Mouse (Mus musculus) limb, embryonic 14.5 days (tissue): ENCODE data around the gene Sipa1l2. TPM values are rescaled to one million over a fixed set of nuclear protein-coding genes. Genes with fewer than 3 reads are reported as not detected.

Experiments used
- ATAC-seq: fragments of 200-750 bp; cut with Nextera tagmentation; 2 replicates; pipeline ENCODE4 v1.8.0; 2017; ENCODE audit warnings: low read depth, moderate number of reproducible peaks, moderate TSS enrichment; ENCODE audit not compliant: low FRiP score
- DNase-seq: peaks from one replicate; pipeline ENCODE4 v3.0.0-alpha.2; 2015; ENCODE audit warnings: low spot score
- H3K27ac ChIP-seq: fragments of 300-500 bp; sonication (generic); replicated peaks from 2 replicates; pipeline ENCODE4 v1.5.1; 2014; ENCODE audit warnings: low read depth, mild to moderate bottlenecking, low read length, moderate library complexity, mixed read lengths
- H3K27me3 ChIP-seq: fragments of 300-500 bp; sonication (generic); 2 replicates; pipeline ENCODE4 v1.6.1; 2014; ENCODE audit warnings: low read length, mixed read lengths; ENCODE audit not compliant: control insufficient read depth, insufficient read depth
- H3K36me3 ChIP-seq: fragments of 300-500 bp; sonication (generic); 2 replicates; pipeline ENCODE4 v1.6.1; 2014; ENCODE audit warnings: mild to moderate bottlenecking, low read length, moderate library complexity, mixed read lengths; ENCODE audit not compliant: control insufficient read depth, insufficient read depth
- H3K4me1 ChIP-seq: fragments of 300-500 bp; sonication (generic); 2 replicates; pipeline ENCODE4 v1.6.1; 2014; ENCODE audit warnings: antibody characterized with exemption, low read length, mixed read lengths; ENCODE audit not compliant: control insufficient read depth, insufficient read depth
- H3K4me2 ChIP-seq: fragments of 300-500 bp; sonication (generic); replicated peaks from 2 replicates; pipeline ENCODE4 v1.6.1; 2014; ENCODE audit warnings: low read depth, mild to moderate bottlenecking, low read length, moderate library complexity; ENCODE audit not compliant: severe bottlenecking
- H3K4me3 ChIP-seq: fragments of 300-500 bp; sonication (generic); replicated peaks from 2 replicates; pipeline ENCODE4 v1.5.1; 2014; ENCODE audit warnings: low read length
- H3K9ac ChIP-seq: fragments of 300-500 bp; sonication (generic); 2 replicates; pipeline ENCODE4 v1.6.1; 2014; ENCODE audit warnings: mild to moderate bottlenecking, low read depth, low read length, moderate library complexity; ENCODE audit not compliant: severe bottlenecking
- H3K9me3 ChIP-seq: fragments of 300-500 bp; sonication (generic); 2 replicates; pipeline ENCODE4 v1.6.1; 2016; ENCODE audit warnings: low read length; ENCODE audit not compliant: control insufficient read depth
- POLR2A ChIP-seq: fragments of 200-500 bp; IDR thresholded peaks from 2 replicates; pipeline ENCODE4 v1.8.0; 2012; ENCODE audit warnings: inconsistent platforms, mild to moderate bottlenecking, moderate library complexity, borderline replicate concordance; ENCODE audit not compliant: insufficient read depth, insufficient read length; ENCODE audit errors: extremely low read depth
- WGBS: fragments of 180-500 bp; shearing (Covaris S2); extraction: QIAGEN DNeasy Blood & Tissue Kit; methylation state at CpG from one replicate; pipeline ENCODE4 v1.1.7; 2014; 5-methylcytosine and 5-hydroxymethylcytosine counted together
- polyA plus RNA-seq, 2 experiments: library from polyadenylated mRNA; depleted of rRNA in 1 of 2; stranded (reverse) in 1 of 2; unstranded in 1 of 2; fragments of >200 nt; fragmentation: Nextera tagmentation in 1 of 2; extraction: Ambion mirVana in 1 of 2; gene quantifications; 2 replicates each; pipeline versions ENCODE4 v1.2.1 to v1.2.3; 2012 to 2014

The Sipa1l2 gene
- polyA plus RNA-seq, 2 experiments, result 11.6 to 21.6 TPM

DNA sequence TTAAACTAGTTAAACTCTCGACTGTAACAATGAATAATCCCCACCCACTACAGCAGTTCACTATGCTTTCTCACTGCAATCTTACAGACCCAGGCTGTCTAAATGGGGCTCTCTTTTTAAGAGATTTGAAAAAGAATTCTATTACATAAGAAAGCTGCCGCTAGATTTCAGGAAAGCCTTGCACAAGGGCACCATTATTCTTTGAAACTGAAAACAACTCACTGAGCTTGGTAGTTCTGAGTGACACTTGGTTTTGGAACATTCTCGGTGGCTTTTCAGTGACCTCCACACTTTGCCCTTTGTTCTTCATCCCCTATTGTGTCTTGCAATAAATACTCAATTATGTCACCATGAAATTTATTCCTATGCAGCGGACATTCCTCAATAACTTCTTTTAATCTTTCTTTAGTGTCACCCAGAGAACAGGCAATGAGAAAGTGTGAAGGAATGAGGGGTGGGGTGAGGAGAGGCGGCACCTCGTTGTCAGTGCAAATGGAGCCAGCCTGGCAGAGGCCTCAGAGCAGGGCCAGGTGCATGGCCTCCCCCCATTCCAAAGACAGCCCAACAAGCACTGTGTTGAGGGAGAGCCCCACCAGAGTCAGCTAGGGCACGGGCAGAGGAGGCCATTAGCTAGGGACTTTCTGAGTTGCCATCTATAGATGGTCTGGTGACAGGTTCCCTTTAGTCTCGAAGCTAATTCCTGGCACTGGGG, 140.5 kb downstream of the Sipa1l2 start:
- no peak overlapping the region for H3K4me2 ChIP-seq
- no peak for DNase-seq
- TF ChIP-seq POLR2A, result no peak
- H3K9ac ChIP-seq, result no peak overlapping the region
- ATAC-seq, result no peak
- WGBS, result 64% methylated on average over 8 of the region's 8 CpGs
- no peak overlapping the region for H3K4me3 ChIP-seq
- H3K27me3 ChIP-seq, result no peaks in the 10 kb centered on the region
- peaks cover 5% of the 10 kb centered on the region; the same call in 1 of the 2 replicates for H3K4me1 ChIP-seq
- no peaks in the 10 kb centered on the region for H3K9me3 ChIP-seq
- H3K27ac ChIP-seq, result no peak overlapping the region
- peaks cover 9% of the 10 kb centered on the region; the same call in 1 of the 2 replicates for H3K36me3 ChIP-seq

DNA sequence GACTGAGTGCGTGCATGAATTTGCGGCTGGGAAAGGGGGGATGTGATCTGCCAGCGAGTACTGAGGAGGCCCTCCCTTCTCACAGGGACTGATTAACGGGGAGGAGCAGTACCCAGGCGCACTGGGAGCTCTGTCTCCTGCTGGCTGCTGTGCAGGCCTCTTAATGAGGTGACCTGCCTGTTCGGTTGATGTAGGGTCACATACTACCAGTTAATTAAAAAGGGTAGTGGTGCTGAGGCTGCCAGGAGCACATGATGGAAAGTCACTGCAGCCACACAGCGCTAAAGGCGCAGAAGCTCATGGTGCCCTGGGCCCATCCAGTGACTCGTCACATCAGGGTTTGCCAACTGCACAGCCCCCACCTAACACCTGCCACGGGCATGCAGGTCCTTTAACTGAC, 145.7 kb downstream of the Sipa1l2 start:
- no peak overlapping the region for H3K27ac ChIP-seq
- H3K27me3 ChIP-seq, result no peaks in the 10 kb centered on the region
- no peak overlapping the region for H3K9ac ChIP-seq
- H3K36me3 ChIP-seq, result peaks cover 22% of the 10 kb centered on the region; the same call in 1 of the 2 replicates
- H3K4me1 ChIP-seq, result no peaks in the 10 kb centered on the region
- TF ChIP-seq POLR2A, result no peak
- H3K4me2 ChIP-seq, result no peak overlapping the region
- 30% methylated on average over 10 of the region's 10 CpGs for WGBS
- H3K4me3 ChIP-seq, result no peak overlapping the region
- DNase-seq, result no peak
- no peak for ATAC-seq
- H3K9me3 ChIP-seq, result no peaks in the 10 kb centered on the region

DNA sequence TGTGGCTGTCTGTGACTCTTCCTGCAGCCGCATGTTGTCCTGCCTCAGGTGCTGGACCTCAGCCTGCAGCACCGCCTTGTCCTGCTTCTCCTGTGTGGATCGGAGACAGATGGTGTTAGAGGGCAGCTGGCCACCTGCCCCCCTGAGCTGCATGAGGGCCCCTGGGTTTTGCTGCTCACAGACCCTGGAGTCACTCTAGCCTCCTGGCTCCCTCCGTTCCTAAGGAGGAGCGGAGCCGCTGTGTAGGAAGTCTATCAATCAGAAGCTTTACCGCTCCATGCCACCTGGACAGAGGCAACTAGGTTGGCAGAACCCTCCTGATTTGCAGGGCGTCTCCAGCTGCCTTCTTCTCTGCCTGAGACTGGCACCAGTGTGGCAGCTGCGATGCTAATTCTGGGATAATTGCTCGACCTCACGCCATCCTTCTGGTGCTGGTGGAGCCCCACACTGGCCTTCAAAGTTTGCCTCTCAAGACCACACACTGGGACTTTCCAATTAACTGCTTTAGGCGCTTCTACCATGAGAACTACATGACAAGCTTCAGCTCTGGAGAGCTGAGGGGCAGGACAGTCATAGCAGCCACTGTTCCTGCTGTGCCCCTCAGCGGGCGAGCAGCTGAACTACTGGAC, 150.3 kb downstream of the Sipa1l2 start:
- Histone ChIP-seq H3K9ac (no peak overlapping the region), H3K9me3 (no peaks in the 10 kb centered on the region), H3K27ac (no peak overlapping the region), H3K4me3 (no peak overlapping the region), H3K4me1 (no peaks in the 10 kb centered on the region), H3K4me2 (no peak overlapping the region), H3K27me3 (no peaks in the 10 kb centered on the region), H3K36me3 (peaks cover 29% of the 10 kb centered on the region)
- DNase-seq (no peak), ATAC-seq (no peak)
- no peak for TF ChIP-seq POLR2A
- WGBS, result 76% methylated on average over 14 of the region's 14 CpGs

DNA sequence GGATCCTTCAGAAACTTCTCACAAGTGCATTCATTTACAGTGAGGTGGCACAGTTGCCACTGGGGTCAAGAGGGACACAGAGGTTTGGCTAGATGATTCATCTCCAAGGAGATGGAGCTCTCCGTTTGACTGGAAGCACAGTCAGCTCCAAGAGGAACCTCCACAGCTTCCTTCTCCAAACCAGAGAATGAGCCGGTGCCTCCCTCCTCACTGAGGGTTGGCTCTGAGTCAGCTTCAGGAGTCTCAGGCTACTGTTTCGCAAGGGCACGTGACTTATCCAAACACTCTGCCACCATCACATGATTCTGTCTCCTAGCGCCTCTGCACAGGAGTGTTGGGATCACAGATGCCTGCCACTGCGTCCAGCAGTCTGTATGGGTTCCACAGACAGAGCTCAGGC, 153.5 kb downstream of the Sipa1l2 start:
- Histone ChIP-seq H3K4me1 (peaks cover 7% of the 10 kb centered on the region; the same call in 1 of the 2 replicates), H3K4me3 (no peak overlapping the region), H3K4me2 (no peak overlapping the region), H3K9me3 (no peaks in the 10 kb centered on the region), H3K27ac (no peak overlapping the region), H3K36me3 (peaks cover 23% of the 10 kb centered on the region), H3K27me3 (no peaks in the 10 kb centered on the region), H3K9ac (no peak overlapping the region)
- ATAC-seq (no peak), DNase-seq (no peak)
- WGBS, result 69% methylated on average over 6 of the region's 6 CpGs
- TF ChIP-seq POLR2A, result no peak

DNA sequence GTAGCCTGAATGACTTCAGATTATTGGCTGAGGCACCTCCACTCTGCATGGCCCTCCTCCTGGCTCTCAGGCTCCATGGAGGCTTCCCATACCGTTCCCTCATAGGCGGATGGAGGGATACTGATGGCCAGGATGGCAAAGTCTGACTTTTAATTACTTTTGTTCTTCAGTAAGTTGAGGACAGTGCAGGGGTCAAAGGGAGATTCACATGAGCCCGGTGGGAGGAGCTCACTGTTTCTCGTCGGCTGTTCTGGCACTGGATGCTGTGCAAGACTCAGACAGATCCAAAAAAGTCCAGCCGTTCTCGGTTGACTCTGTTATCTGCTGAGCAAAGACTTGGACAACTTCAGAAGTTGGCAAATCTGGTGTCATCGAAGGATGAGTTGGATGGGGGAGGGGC, 155.0 kb downstream of the Sipa1l2 start:
- ATAC-seq, result no peak
- DNase-seq, result no peak
- peaks cover 13% of the 10 kb centered on the region for H3K36me3 ChIP-seq
- no peak overlapping the region for H3K4me3 ChIP-seq
- TF ChIP-seq POLR2A, result no peak
- H3K4me1 ChIP-seq, result peaks cover 7% of the 10 kb centered on the region; the same call in 1 of the 2 replicates
- no peak overlapping the region for H3K9ac ChIP-seq
- H3K27ac ChIP-seq, result no peak overlapping the region
- 94% methylated on average over 8 of the region's 8 CpGs for WGBS
- no peaks in the 10 kb centered on the region for H3K9me3 ChIP-seq
- no peak overlapping the region for H3K4me2 ChIP-seq
- H3K27me3 ChIP-seq, result no peaks in the 10 kb centered on the region
